ENCODE assay signal across 35 mouse cellular contexts in genomic region chr1:144166275-144166674, GRCm38 (mm10). TPM values are rescaled to one million over a fixed set of nuclear protein-coding genes. Genes with fewer than 3 reads are reported as not detected.
"Had no signal": no experiment of that assay in that cellular context is flagged by ENCODE, and none has a peak within 500 bp of the region (broad histone marks: within the 10 kb centered on the region; RNA-seq: fewer than 3 reads in every experiment).

No protein-coding gene starts in this region.

- ATAC-seq: hindbrain, postnatal 0 days; intestine, embryonic 15.5 days; intestine, postnatal 0 days had no signal

- H3K9me3 ChIP-seq: heart, embryonic 10.5 days; heart, embryonic 12.5 days; hindbrain, embryonic 13.5 days; hindbrain, embryonic 15.5 days; intestine, embryonic 15.5 days; limb, embryonic 13.5 days; limb, embryonic 15.5 days; liver, embryonic 13.5 days; liver, embryonic 15.5 days had no signal

- H3K36me3 ChIP-seq: heart, embryonic 10.5 days; heart, embryonic 12.5 days; hindbrain, embryonic 13.5 days; hindbrain, embryonic 15.5 days; intestine, embryonic 15.5 days; limb, embryonic 13.5 days; limb, embryonic 15.5 days; liver, embryonic 13.5 days; liver, embryonic 15.5 days had no signal

- H3K4me1 ChIP-seq: heart, embryonic 10.5 days; heart, embryonic 12.5 days; hindbrain, embryonic 13.5 days; hindbrain, embryonic 15.5 days; intestine, embryonic 15.5 days; limb, embryonic 13.5 days; limb, embryonic 15.5 days; liver, embryonic 13.5 days; liver, embryonic 15.5 days had no signal

- H3K4me3 ChIP-seq: heart, adult 2 months; heart, embryonic 10.5 days; heart, embryonic 12.5 days; hindbrain, embryonic 13.5 days; hindbrain, embryonic 15.5 days; intestine, embryonic 15.5 days; layer of hippocampus, adult 2 months; left cerebral cortex, adult 2 months; limb, embryonic 13.5 days; limb, embryonic 15.5 days; liver, embryonic 13.5 days; liver, embryonic 15.5 days had no signal

- H3K9ac ChIP-seq: heart, embryonic 12.5 days; hindbrain, embryonic 13.5 days; hindbrain, embryonic 15.5 days; intestine, embryonic 15.5 days; limb, embryonic 13.5 days; limb, embryonic 15.5 days; liver, embryonic 13.5 days; liver, embryonic 15.5 days had no signal

- H3K27ac ChIP-seq: heart, adult 2 months; heart, embryonic 10.5 days; hindbrain, embryonic 13.5 days; hindbrain, embryonic 15.5 days; hindbrain, postnatal 0 days; intestine, embryonic 15.5 days; layer of hippocampus, adult 2 months; left cerebral cortex, adult 2 months; limb, embryonic 13.5 days; limb, embryonic 15.5 days; liver, embryonic 13.5 days; liver, embryonic 15.5 days had no signal

- DNase-seq: gastrocnemius, postnatal 14 days; gastrocnemius, postnatal 36 days; heart, adult 11 months; heart, adult 2 months; heart, postnatal 10 days; kidney, adult 18-20 months; kidney, adult 8-10 months; kidney, postnatal 10 days; kidney, postnatal 25 days; kidney, postnatal 4 days; left cerebral cortex, postnatal 4 days; liver, embryonic 13.5 days; lung, adult 18-20 months had no signal

- H3K27me3 ChIP-seq: heart, embryonic 12.5 days; hindbrain, embryonic 13.5 days; hindbrain, embryonic 15.5 days; intestine, embryonic 15.5 days; limb, embryonic 13.5 days; limb, embryonic 15.5 days; liver, embryonic 13.5 days; liver, embryonic 15.5 days had no signal

- H3K4me2 ChIP-seq: heart, embryonic 12.5 days; hindbrain, embryonic 13.5 days; hindbrain, embryonic 15.5 days; intestine, embryonic 15.5 days; limb, embryonic 13.5 days; limb, embryonic 15.5 days; liver, embryonic 11.5 days; liver, embryonic 13.5 days; liver, embryonic 15.5 days had no signal

RNA-seq across cellular contexts. Expression of gene Rgs13, which starts 10.9 kb away (rescaled TPM):
- total RNA-seq: gastrocnemius, adult 18-20 months; gastrocnemius, adult 8-10 months; gastrocnemius, postnatal 36 days; heart, adult 2 months; heart, postnatal 10 days; heart, postnatal 25 days; hematopoietic stem cell, adult 5-6 weeks had no signal
- polyA plus RNA-seq: gonadal fat pad, adult 2 months; heart, adult 2 months; heart, embryonic 10.5 days; heart, embryonic 12.5 days; heart, embryonic 14.5 days; intestine, embryonic 15.5 days; kidney, embryonic 14.5 days; kidney, embryonic 16.5 days; limb, embryonic 11.5 days; limb, embryonic 13.5 days; liver, embryonic 11.5 days; liver, embryonic 13.5 days; liver, embryonic 15.5 days had no signal
